Mouse (Mus musculus) liver, embryonic 12.5 days (tissue): ENCODE results near the gene Cyb5r3. TPM values are rescaled to one million over a fixed set of nuclear protein-coding genes. Genes with fewer than 3 reads are reported as not detected.

Experiments used
- ATAC-seq: fragments of 200-750 bp; cut with Nextera tagmentation; 2 replicates; pipeline ENCODE4 v1.8.0; 2017; ENCODE audit warnings: moderate number of reproducible peaks, mild to moderate bottlenecking, moderate library complexity
- H3K27ac ChIP-seq: fragments of 300-500 bp; sonication (generic); 2 replicates; pipeline ENCODE4 v1.5.1; 2016; ENCODE audit warnings: mild to moderate bottlenecking
- H3K27me3 ChIP-seq: fragments of 300-500 bp; sonication (generic); replicated peaks from 2 replicates; pipeline ENCODE4 v1.6.1; 2016; ENCODE audit warnings: mild to moderate bottlenecking, moderate library complexity
- H3K36me3 ChIP-seq: fragments of 300-500 bp; sonication (generic); 2 replicates; pipeline ENCODE4 v1.6.1; 2016; ENCODE audit warnings: mild to moderate bottlenecking, moderate library complexity
- H3K4me1 ChIP-seq: fragments of 300-500 bp; sonication (generic); 2 replicates; pipeline ENCODE4 v1.6.1; 2016
- H3K4me2 ChIP-seq: fragments of 300-500 bp; sonication (generic); 2 replicates; pipeline ENCODE4 v1.6.1; 2016; ENCODE audit warnings: mild to moderate bottlenecking, moderate library complexity
- H3K4me3 ChIP-seq: fragments of 300-500 bp; sonication (generic); 2 replicates; pipeline ENCODE4 v1.5.1; 2016; ENCODE audit warnings: mild to moderate bottlenecking, moderate library complexity
- H3K9ac ChIP-seq: fragments of 300-500 bp; sonication (generic); 2 replicates; pipeline ENCODE4 v1.6.1; 2016; ENCODE audit warnings: mild to moderate bottlenecking, moderate library complexity
- H3K9me3 ChIP-seq: fragments of 300-500 bp; sonication (generic); replicated peaks from 2 replicates; pipeline ENCODE4 v1.6.1; 2016; ENCODE audit warnings: mild to moderate bottlenecking, moderate library complexity
- WGBS: fragments of 180-500 bp; shearing (Covaris S2); methylation state at CpG from one replicate; pipeline ENCODE4 v1.1.7; 2016; ENCODE audit not compliant: insufficient replicate concordance; 5-methylcytosine and 5-hydroxymethylcytosine counted together
- polyA plus RNA-seq: library from polyadenylated mRNA; unstranded; fragments of >200 nt; fragmentation: Nextera tagmentation; extraction: Ambion mirVana; gene quantifications from 2 replicates; pipeline ENCODE4 v1.2.1, GENCODE M21; 2016

Gene Cyb5r3
- polyA plus RNA-seq, 1 experiment from 2014 or later = 151 TPM

DNA sequence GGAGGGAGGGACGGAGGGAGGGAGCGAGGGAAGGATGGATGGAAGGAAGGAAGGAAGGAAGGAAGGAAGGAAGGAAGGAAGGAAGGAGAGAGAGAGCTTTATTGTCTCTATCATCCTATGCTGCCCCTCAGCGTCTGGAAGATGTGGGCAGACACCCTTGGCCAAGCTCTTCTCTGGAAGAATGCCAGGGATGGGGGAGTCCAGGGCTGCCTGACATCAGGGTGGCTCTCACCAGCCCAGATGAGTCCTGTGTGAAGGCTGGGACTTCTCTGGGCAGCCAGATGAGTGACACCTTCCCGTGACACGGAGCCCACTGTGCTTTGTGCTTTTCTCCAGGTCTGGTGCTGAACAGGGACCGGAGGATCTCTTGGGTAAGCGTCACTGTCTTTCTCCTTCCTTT is 60.5 kb downstream of the Cyb5r3 start:
- ATAC-seq = no peak
- WGBS = 76% methylated on average over 7 of the region's 7 CpGs
- H3K9ac ChIP-seq = no peak overlapping the region
- H3K4me3 ChIP-seq = no peak overlapping the region
- no peaks in the 10 kb centered on the region for H3K9me3 ChIP-seq
- H3K27ac ChIP-seq = no peak overlapping the region
- H3K4me2 ChIP-seq = no peak overlapping the region
- H3K27me3 ChIP-seq = no peaks in the 10 kb centered on the region
- H3K4me1 ChIP-seq = peaks cover 7% of the 10 kb centered on the region
- H3K36me3 ChIP-seq = peaks cover 26% of the 10 kb centered on the region

DNA sequence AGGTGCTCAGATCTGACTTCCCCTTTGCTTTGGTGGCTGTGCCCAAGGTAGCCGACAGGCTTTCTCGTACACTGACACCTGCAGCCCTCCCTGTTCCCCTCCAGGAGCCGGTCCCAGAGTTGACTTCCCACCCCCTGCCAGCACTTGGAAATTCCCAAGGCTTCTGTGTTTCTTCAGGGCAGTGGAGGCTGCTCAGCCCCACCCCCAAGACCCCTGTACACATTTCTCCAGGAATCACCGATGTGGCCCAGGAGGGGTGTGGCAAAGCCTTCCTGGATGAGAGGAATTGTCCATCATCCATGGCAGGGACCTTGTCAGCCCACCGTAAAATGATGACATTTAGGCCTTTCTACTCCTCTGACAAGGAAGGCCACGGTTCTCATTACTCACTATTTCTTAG is 61.1 kb downstream of the Cyb5r3 start:
- Histone ChIP-seq H3K27ac (no peak overlapping the region), H3K4me3 (no peak overlapping the region), H3K4me2 (no peak overlapping the region), H3K36me3 (peaks cover 20% of the 10 kb centered on the region), H3K4me1 (peaks cover 7% of the 10 kb centered on the region), H3K9ac (no peak overlapping the region), H3K27me3 (no peaks in the 10 kb centered on the region), H3K9me3 (no peaks in the 10 kb centered on the region)
- ATAC-seq = no peak
- 63% methylated on average over 6 of the region's 6 CpGs for WGBS

GRCm38 (mm10) chr15:83107814-83108213 is 64.6 kb downstream of the Cyb5r3 start:
- WGBS = 76% methylated on average over 6 of the region's 6 CpGs
- no peak overlapping the region for H3K9ac ChIP-seq

GRCm38 (mm10) chr15:83106426-83106825 is 66.0 kb downstream of the Cyb5r3 start:
- Histone ChIP-seq H3K4me1 (no peaks in the 10 kb centered on the region), H3K27me3 (no peaks in the 10 kb centered on the region), H3K4me3 (no peak overlapping the region), H3K9ac (no peak overlapping the region), H3K9me3 (no peaks in the 10 kb centered on the region), H3K27ac (no peak overlapping the region), H3K4me2 (no peak overlapping the region), H3K36me3 (peaks cover 6% of the 10 kb centered on the region)
- ATAC-seq = no peak
- 69% methylated on average over 6 of the region's 6 CpGs for WGBS

More at GRCm38 (mm10) chr15:83107814-83108213, 64.6 kb downstream of the Cyb5r3 start:
- H3K27ac ChIP-seq = no peak overlapping the region
- no peak overlapping the region for H3K4me2 ChIP-seq
- ATAC-seq = no peak
- no peak overlapping the region for H3K4me3 ChIP-seq
- no peaks in the 10 kb centered on the region for H3K9me3 ChIP-seq
- H3K4me1 ChIP-seq = peaks cover 3% of the 10 kb centered on the region
- peaks cover 6% of the 10 kb centered on the region for H3K36me3 ChIP-seq
- H3K27me3 ChIP-seq = no peaks in the 10 kb centered on the region

Other genes starting within 250 kb of the Cyb5r3 start
- gene Tcf20, start 184.7 kb downstream of the Cyb5r3 start, polyA plus RNA-seq = 3.9 and 4.0 TPM in 2 replicates
- 6.2 and 6.4 TPM in 2 replicates for gene Nfam1, start 139.3 kb downstream of the Cyb5r3 start, polyA plus RNA-seq
- gene Serhl, start 83.1 kb downstream of the Cyb5r3 start, polyA plus RNA-seq = 24.5 and 28.0 TPM in 2 replicates
- 36.5 and 42.3 TPM in 2 replicates for gene Rrp7a, start 49.8 kb downstream of the Cyb5r3 start, polyA plus RNA-seq
- 83.0 and 86.7 TPM in 2 replicates for gene Poldip3, start 23.2 kb downstream of the Cyb5r3 start, polyA plus RNA-seq
- 0.08 TPM in 2 replicates for gene A4galt, start 79.2 kb upstream of the Cyb5r3 start, polyA plus RNA-seq
- 16.2 and 19.9 TPM in 2 replicates for gene Arfgap3, start 177.7 kb upstream of the Cyb5r3 start, polyA plus RNA-seq